Comparison of ENCODE assay signal across 10 mouse cellular contexts in genomic region chr12:3570711-3571400, GRCm38 (mm10). TPM values are rescaled to one million over a fixed set of nuclear protein-coding genes. Genes with fewer than 3 reads are reported as not detected.
DNase-seq lines count a peak whose midpoint lies in the region; ATAC-seq lines count a peak whose summit lies in the region.
"Had no signal": no experiment of that assay in that cellular context is flagged by ENCODE, and none has a peak within 500 bp of the region (broad histone marks: within the 10 kb centered on the region; RNA-seq: fewer than 3 reads in every experiment).

No protein-coding gene starts in this region.

- no peaks in the 10 kb centered on the region for H3K9me3 ChIP-seq in kidney, embryonic 15.5 days (replicated peaks)
- H3K9me3 ChIP-seq: limb, embryonic 12.5 days had no signal

- no peak overlapping the region for H3K4me2 ChIP-seq in kidney, embryonic 15.5 days

- no peak for ATAC-seq in kidney, embryonic 15.5 days (replicated peaks; ENCODE audit: low FRiP score)

- no peak overlapping the region for H3K27ac ChIP-seq in kidney, embryonic 15.5 days
- H3K27ac ChIP-seq: limb, embryonic 12.5 days had no signal

- H3K36me3 ChIP-seq in kidney, embryonic 15.5 days = no peaks in the 10 kb centered on the region
- H3K36me3 ChIP-seq: limb, embryonic 12.5 days had no signal

- 69% methylated on average over 4 of the region's 4 CpGs for WGBS in kidney, embryonic 15.5 days

- DNase-seq in cerebellum, postnatal 10 days = peak; percentile 30 to 39
- no peak for DNase-seq in cerebellum, adult 11 months
- DNase-seq in spleen, postnatal 36 days (ENCODE audit: low spot score in 2 of 2) = peak; percentile 46 to 51
- no peak for DNase-seq in spleen, postnatal 4 days (ENCODE audit: low spot score in 2 of 2)
- peak; percentile 48 to 53 for DNase-seq in left cerebral cortex, adult 18-20 months (ENCODE audit: low spot score in 2 of 2)
- DNase-seq in telencephalon, adult 2 months (ENCODE audit: low read depth, low spot score) = peak; percentile 82
- no peak for DNase-seq in heart, adult 8-10 months (ENCODE audit: low spot score)
- DNase-seq: lung, postnatal 14 days had no signal

- H3K4me1 ChIP-seq in kidney, embryonic 15.5 days = peaks cover 16% of the 10 kb centered on the region

- no peak overlapping the region for H3K9ac ChIP-seq in kidney, embryonic 15.5 days

- H3K4me3 ChIP-seq in kidney, embryonic 15.5 days (replicated peaks) = no peak overlapping the region

- H3K27me3 ChIP-seq in kidney, embryonic 15.5 days = no peaks in the 10 kb centered on the region
- H3K27me3 ChIP-seq: limb, embryonic 12.5 days had no signal

RNA-seq across cellular contexts. Expression of gene Dtnb, which starts 1.3 kb away (rescaled TPM):
- 100 to 1,000 TPM; 124 to 136 TPM for total RNA-seq in left cerebral cortex, adult 18-20 months (2021)
- 41.3 and 47.2 TPM in 2 replicates for polyA plus RNA-seq in kidney, embryonic 15.5 days (2015; fragmentation: Nextera tagmentation; extraction: Ambion mirVana)
- 1 to 10 TPM; 6.8 to 9.1 (median 8.4) TPM for total RNA-seq in heart, adult 8-10 months (2022)

Comparison
In these comparisons a context has a peak if more than half of its experiments do, and no peak if none do; other contexts are left out.
1. DNase-seq: peak in cerebellum, postnatal 10 days (2 of 2), spleen, postnatal 36 days (2 of 2), left cerebral cortex, adult 18-20 months (2 of 2) and telencephalon, adult 2 months (single experiment); none in cerebellum, adult 11 months (single experiment), spleen, postnatal 4 days (0 of 2) and heart, adult 8-10 months (single experiment).
2. RNA of gene Dtnb, which starts 1.3 kb away (total RNA-seq): 124 to 136 TPM in left cerebral cortex, adult 18-20 months; 6.8 to 9.1 TPM in heart, adult 8-10 months; every median in the first group is over 10 times any median in the second.